Mouse (Mus musculus) testis, adult 2 months (tissue): ENCODE data around the gene Slc35e2.

ENCODE experiments used
- CTCF ChIP-seq: fragments of 200-500 bp; IDR thresholded peaks from 2 replicates; pipeline ENCODE4 v1.5.1; 2012; ENCODE audit warnings: low read depth, mild to moderate bottlenecking, inconsistent platforms, low read length, moderate library complexity; ENCODE audit not compliant: control insufficient read depth, insufficient read depth, insufficient replicate concordance
- POLR2A ChIP-seq: fragments of 200-500 bp; IDR thresholded peaks from 2 replicates; pipeline ENCODE4 v1.6.1; 2012; ENCODE audit warnings: low read depth, mild to moderate bottlenecking, inconsistent platforms, low read length, moderate library complexity; ENCODE audit not compliant: control insufficient read depth

GRCm38 (mm10) chr4:155651553-155652269, 50.5 kb downstream of the Slc35e2 start:
- TF ChIP-seq CTCF (no peak), POLR2A (no peak)
